Mouse (Mus musculus) limb, embryonic 10.5 days (tissue): Measurements from ENCODE around the gene Arhgap15. TPM values are rescaled to one million over a fixed set of nuclear protein-coding genes. Genes with fewer than 3 reads are reported as not detected.

ENCODE experiments used
- DNase-seq: peaks from one replicate; pipeline ENCODE4 v3.0.0-alpha.2; 2017; ENCODE audit warnings: low spot score
- H3K27ac ChIP-seq: fragments of 300-500 bp; sonication (generic); 2 replicates; pipeline ENCODE4 v1.5.1; 2016; ENCODE audit warnings: mild to moderate bottlenecking
- H3K27me3 ChIP-seq: fragments of 300-500 bp; sonication (generic); 2 replicates; pipeline ENCODE4 v1.6.1; 2016; ENCODE audit warnings: low read depth, mild to moderate bottlenecking; ENCODE audit not compliant: poor library complexity, severe bottlenecking
- H3K36me3 ChIP-seq: fragments of 300-500 bp; sonication (generic); 2 replicates; pipeline ENCODE4 v1.6.1; 2016; ENCODE audit warnings: mild to moderate bottlenecking, moderate library complexity
- H3K4me1 ChIP-seq: fragments of 300-500 bp; sonication (generic); 2 replicates; pipeline ENCODE4 v1.6.1; 2016
- H3K4me3 ChIP-seq: fragments of 300-500 bp; sonication (generic); 2 replicates; pipeline ENCODE4 v1.5.1; 2016; ENCODE audit warnings: mild to moderate bottlenecking, moderate library complexity
- H3K9me3 ChIP-seq: fragments of 300-500 bp; sonication (generic); replicated peaks from 2 replicates; pipeline ENCODE4 v1.6.1; 2016; ENCODE audit warnings: mild to moderate bottlenecking
- WGBS: fragments of 180-500 bp; shearing (Covaris S2); methylation state at CpG from one replicate; pipeline ENCODE4 v1.1.7; 2016; 5-methylcytosine and 5-hydroxymethylcytosine counted together
- polyA plus RNA-seq: library from polyadenylated mRNA; unstranded; fragments of >200 nt; fragmentation: Nextera tagmentation; extraction: Ambion mirVana; gene quantifications from 2 replicates; pipeline ENCODE4 v1.2.1, GENCODE M21; 2016

The Arhgap15 gene
- polyA plus RNA-seq, 1 experiment from 2014 or later = 0.23 TPM

GRCm38 (mm10) chr2:43790049-43790693, 41.5 kb downstream of the Arhgap15 start:
- peaks cover 31% of the 10 kb centered on the region for H3K4me1 ChIP-seq
- H3K27ac ChIP-seq = no peak overlapping the region
- WGBS = 73% methylated on average over 6 of the region's 6 CpGs
- H3K4me3 ChIP-seq = no peak overlapping the region
- H3K36me3 ChIP-seq = no peaks in the 10 kb centered on the region
- no peak for DNase-seq
- H3K27me3 ChIP-seq = peaks cover 73% of the 10 kb centered on the region
- H3K9me3 ChIP-seq = no peaks in the 10 kb centered on the region

GRCm38 (mm10) chr2:43791575-43791974, 43.0 kb downstream of the Arhgap15 start:
- no peak for DNase-seq
- no peaks in the 10 kb centered on the region for H3K9me3 ChIP-seq
- no peaks in the 10 kb centered on the region for H3K36me3 ChIP-seq
- peaks cover 17% of the 10 kb centered on the region for H3K4me1 ChIP-seq
- H3K4me3 ChIP-seq = no peak overlapping the region
- WGBS = 63% methylated on average over 6 of the region's 6 CpGs
- peaks cover 64% of the 10 kb centered on the region for H3K27me3 ChIP-seq
- H3K27ac ChIP-seq = no peak overlapping the region

GRCm38 (mm10) chr2:43793105-43793504, 44.5 kb downstream of the Arhgap15 start:
- H3K27ac ChIP-seq = no peak overlapping the region
- H3K4me1 ChIP-seq = peaks cover 10% of the 10 kb centered on the region; the same call in 1 of the 2 replicates
- H3K9me3 ChIP-seq = no peaks in the 10 kb centered on the region
- no peak for DNase-seq
- H3K4me3 ChIP-seq = no peak overlapping the region
- H3K27me3 ChIP-seq = peaks cover 48% of the 10 kb centered on the region
- 76% methylated on average over 3 of the region's 3 CpGs for WGBS
- H3K36me3 ChIP-seq = no peaks in the 10 kb centered on the region

GRCm38 (mm10) chr2:43794700-43795099, 46.1 kb downstream of the Arhgap15 start:
- no peaks in the 10 kb centered on the region for H3K36me3 ChIP-seq
- 95% methylated on average over 5 of the region's 5 CpGs for WGBS

GRCm38 (mm10) chr2:43796448-43796847, 47.8 kb downstream of the Arhgap15 start:
- no peak for DNase-seq
- Histone ChIP-seq H3K9me3 (no peaks in the 10 kb centered on the region), H3K27me3 (peaks cover 25% of the 10 kb centered on the region), H3K27ac (no peak overlapping the region), H3K4me1 (no peaks in the 10 kb centered on the region), H3K4me3 (no peak overlapping the region), H3K36me3 (no peaks in the 10 kb centered on the region)
- WGBS = 94% methylated on average over 4 of the region's 4 CpGs

More at GRCm38 (mm10) chr2:43794700-43795099, 46.1 kb downstream of the Arhgap15 start:
- Histone ChIP-seq H3K4me3 (no peak overlapping the region), H3K27me3 (peaks cover 42% of the 10 kb centered on the region), H3K9me3 (no peaks in the 10 kb centered on the region), H3K27ac (no peak overlapping the region), H3K4me1 (no peaks in the 10 kb centered on the region)
- DNase-seq = no peak

- H3K27me3 ChIP-seq = no peaks in the 10 kb centered on the region
- no peak overlapping the region for H3K4me3 ChIP-seq
- 86% methylated on average over 4 of the region's 4 CpGs for WGBS
- H3K4me1 ChIP-seq = no peaks in the 10 kb centered on the region
- no peaks in the 10 kb centered on the region for H3K9me3 ChIP-seq
- no peaks in the 10 kb centered on the region for H3K36me3 ChIP-seq
- DNase-seq = no peak
- H3K27ac ChIP-seq = no peak overlapping the region
Observed at GRCm38 (mm10) chr2:43805960-43806744, 57.5 kb downstream of the Arhgap15 start.

- 89% methylated on average over 12 of the region's 12 CpGs for WGBS
- no peaks in the 10 kb centered on the region for H3K36me3 ChIP-seq
- no peaks in the 10 kb centered on the region for H3K27me3 ChIP-seq
- H3K9me3 ChIP-seq = no peaks in the 10 kb centered on the region
- H3K4me3 ChIP-seq = no peak overlapping the region
- H3K4me1 ChIP-seq = no peaks in the 10 kb centered on the region
- DNase-seq = no peak
- no peak overlapping the region for H3K27ac ChIP-seq
Observed at GRCm38 (mm10) chr2:43815896-43816787, 67.5 kb downstream of the Arhgap15 start.

- H3K36me3 ChIP-seq = no peaks in the 10 kb centered on the region
- 92% methylated on average over 8 of the region's 8 CpGs for WGBS
- H3K27me3 ChIP-seq = no peaks in the 10 kb centered on the region
- H3K4me1 ChIP-seq = no peaks in the 10 kb centered on the region
- no peak overlapping the region for H3K4me3 ChIP-seq
- no peak for DNase-seq
- no peak overlapping the region for H3K27ac ChIP-seq
- no peaks in the 10 kb centered on the region for H3K9me3 ChIP-seq
Observed at GRCm38 (mm10) chr2:43816788-43817581, 68.4 kb downstream of the Arhgap15 start.

GRCm38 (mm10) chr2:43835931-43836330, 87.3 kb downstream of the Arhgap15 start:
- WGBS = 87% methylated on average over 5 of the region's 5 CpGs
- Histone ChIP-seq H3K9me3 (no peaks in the 10 kb centered on the region), H3K4me1 (no peaks in the 10 kb centered on the region), H3K4me3 (no peak overlapping the region), H3K27me3 (no peaks in the 10 kb centered on the region), H3K27ac (no peak overlapping the region), H3K36me3 (no peaks in the 10 kb centered on the region)
- DNase-seq = no peak

GRCm38 (mm10) chr2:43841644-43842043, 93.0 kb downstream of the Arhgap15 start:
- Histone ChIP-seq H3K27ac (no peak overlapping the region), H3K4me1 (no peaks in the 10 kb centered on the region), H3K9me3 (no peaks in the 10 kb centered on the region), H3K4me3 (no peak overlapping the region), H3K27me3 (no peaks in the 10 kb centered on the region), H3K36me3 (no peaks in the 10 kb centered on the region)
- no peak for DNase-seq
- 94% methylated on average over 5 of the region's 5 CpGs for WGBS

- Histone ChIP-seq H3K4me1 (no peaks in the 10 kb centered on the region), H3K4me3 (no peak overlapping the region), H3K9me3 (no peaks in the 10 kb centered on the region), H3K27me3 (no peaks in the 10 kb centered on the region), H3K36me3 (no peaks in the 10 kb centered on the region), H3K27ac (no peak overlapping the region)
- no peak for DNase-seq
- 66% methylated on average over 3 of the region's 3 CpGs for WGBS
Observed at GRCm38 (mm10) chr2:43851195-43851594, 102.6 kb downstream of the Arhgap15 start.

GRCm38 (mm10) chr2:43862709-43863108, 114.1 kb downstream of the Arhgap15 start:
- H3K27ac ChIP-seq = no peak overlapping the region
- no peak for DNase-seq
- H3K4me3 ChIP-seq = no peak overlapping the region
- no peaks in the 10 kb centered on the region for H3K9me3 ChIP-seq
- H3K36me3 ChIP-seq = no peaks in the 10 kb centered on the region
- H3K4me1 ChIP-seq = no peaks in the 10 kb centered on the region
- no peaks in the 10 kb centered on the region for H3K27me3 ChIP-seq
- 90% methylated on average over 5 of the region's 5 CpGs for WGBS
